Mouse (Mus musculus): Measurements from ENCODE around the gene Limch1.

GRCm38 (mm10) chr5:67029946-67030345, 284.3 kb downstream of the Limch1 start:
- no peak for TF ChIP-seq POLR2A (IDR thresholded peaks at IDR 0.05; ENCODE audit: insufficient read depth, low read length)
- TF ChIP-seq CTCF (IDR thresholded peaks at IDR 0.05; ENCODE audit: low read depth, low read length), result no peak
